Mouse (Mus musculus) central nervous system, embryonic 18 days (tissue): Measurements from ENCODE around the gene Exosc3. TPM values are rescaled to one million over a fixed set of nuclear protein-coding genes. Genes with fewer than 3 reads are reported as not detected.

ENCODE experiments used
- polyA plus RNA-seq: library from polyadenylated mRNA; depleted of rRNA; stranded (reverse); fragments of >200 nt; gene quantifications from 2 replicates; pipeline ENCODE4 v1.2.3, GENCODE M21; 2012; rRNA removed

Gene Exosc3
- polyA plus RNA-seq: 22.9 and 26.0 TPM in 2 replicates

DNA sequence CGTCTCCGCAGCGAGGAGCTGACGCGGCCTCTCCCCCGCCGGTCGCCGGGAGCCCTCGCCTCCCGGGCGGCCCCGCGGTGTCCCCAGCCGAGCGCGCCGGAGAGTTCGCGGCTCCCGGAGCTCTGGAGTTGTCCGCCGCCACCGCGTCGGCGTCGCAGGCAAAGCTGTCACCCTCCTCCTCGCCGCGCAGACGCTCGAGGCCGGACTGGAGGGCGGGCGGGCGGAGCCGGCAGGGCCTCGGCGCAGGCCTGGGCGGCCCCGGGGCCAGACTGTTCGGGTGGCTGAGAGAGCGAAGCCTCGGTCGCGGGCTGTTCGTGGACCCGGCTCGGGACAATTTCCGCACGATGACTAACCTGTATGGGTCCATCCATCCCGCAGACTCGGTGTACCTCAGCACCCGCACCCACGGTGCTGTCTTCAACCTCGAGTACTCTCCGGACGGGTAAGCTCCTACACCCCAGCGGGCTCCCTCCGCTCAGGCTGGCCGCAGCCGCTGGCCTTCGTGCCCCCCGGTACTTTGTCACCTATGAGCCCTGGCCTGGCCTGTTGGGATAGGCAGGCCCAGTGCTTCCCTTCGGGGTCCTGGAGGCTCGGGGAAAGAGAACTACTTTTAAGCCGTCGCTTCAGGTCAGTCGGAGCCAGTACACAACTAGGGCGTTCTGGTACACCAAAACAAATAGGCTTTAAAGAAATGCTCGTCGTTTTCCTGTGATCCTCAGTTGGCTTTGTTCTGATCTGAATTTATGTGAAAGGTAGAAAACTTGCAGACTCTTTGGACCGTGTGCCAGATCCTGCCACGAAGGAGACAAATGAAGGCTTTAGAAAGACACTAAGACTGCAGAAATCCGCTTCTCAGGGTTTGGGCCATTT, at the start of gene Exosc3:
TSS of gene Exosc3 (minus strand) at position 447 of the 870 bp plus-strand sequence.

DNA sequence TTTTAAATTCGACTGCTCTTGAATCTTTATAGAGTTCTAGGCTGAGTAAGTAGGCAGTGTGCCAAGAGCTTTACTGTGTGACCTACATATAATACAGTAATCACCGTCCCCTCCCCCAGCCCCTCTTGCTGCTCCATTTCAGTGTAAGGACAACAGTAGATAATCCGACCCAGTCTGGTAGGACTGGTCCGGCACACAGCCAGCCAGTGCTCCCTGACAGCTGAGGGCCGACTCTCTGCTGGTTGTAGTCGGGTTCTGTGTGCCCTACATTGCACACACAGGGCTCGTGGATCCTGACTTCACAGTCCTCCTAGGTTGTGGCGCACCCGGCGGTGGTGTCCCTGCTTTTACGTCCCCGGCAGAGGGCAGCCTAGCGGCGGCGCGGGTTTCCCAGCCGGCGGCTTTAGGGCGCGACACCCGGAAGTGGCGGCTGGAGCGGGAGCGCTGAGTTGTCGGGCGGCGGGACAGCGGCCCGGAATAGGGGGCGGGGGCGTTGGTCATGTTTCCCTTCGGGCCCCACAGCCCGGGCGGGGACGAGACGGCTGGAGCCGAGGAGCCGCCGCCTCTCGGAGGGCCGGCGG, 773 bp downstream of the Exosc3 start, which contains the start of gene Dcaf10:
TSS of gene Dcaf10 (plus strand) at position 433 of the 581 bp plus-strand sequence.

DNA sequence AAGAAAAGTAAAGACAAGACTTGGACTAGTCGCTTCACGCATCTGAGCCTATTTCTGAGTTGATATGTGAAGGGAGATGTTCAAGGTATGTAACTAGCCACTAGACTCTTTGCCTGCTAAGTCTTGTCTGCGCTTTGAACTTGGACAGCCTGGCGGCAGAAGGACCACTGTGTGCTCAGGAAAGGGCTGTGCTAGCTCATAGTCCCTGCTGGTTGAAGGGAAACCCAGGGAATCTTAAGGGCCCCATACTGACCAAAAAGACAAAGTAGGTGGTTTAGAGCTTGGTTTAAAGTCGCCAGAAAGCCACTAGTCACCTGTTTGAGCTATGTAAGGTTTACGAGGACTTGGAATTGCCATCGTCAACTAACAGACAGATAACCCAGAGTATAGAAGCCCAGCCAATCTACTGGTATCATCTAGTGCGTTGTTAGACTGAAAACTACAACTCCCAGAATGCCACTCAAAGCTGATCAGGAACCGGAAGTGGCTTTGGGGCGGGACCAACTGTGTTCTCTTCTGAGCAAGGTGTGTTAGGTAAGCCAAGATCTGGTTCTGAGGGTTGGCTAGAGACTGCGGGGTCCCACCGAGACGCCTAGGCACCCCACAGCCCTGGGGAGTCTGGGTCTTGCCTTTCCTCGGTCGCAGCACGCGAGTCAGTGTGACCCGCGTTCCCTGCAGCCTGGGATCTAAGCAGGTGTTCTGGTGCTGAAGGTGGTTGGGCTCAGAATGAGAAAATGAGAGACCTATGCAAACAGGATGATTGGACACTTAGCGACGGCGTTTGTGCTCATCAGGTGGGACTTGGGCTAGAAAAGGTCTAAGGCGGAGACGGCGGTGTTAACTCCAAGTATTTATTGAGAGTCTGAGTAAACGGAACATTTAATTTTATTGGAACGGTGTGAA, 45.6 kb downstream of the Exosc3 start, which contains the start of gene Trmt10b:
TSS of gene Trmt10b (plus strand) at position 466 of the 903 bp plus-strand sequence.

Other genes with a start within 250 kb of the Exosc3 start
- gene Tomm5, start 234.6 kb downstream of the Exosc3 start, polyA plus RNA-seq: 128 and 157 TPM in 2 replicates
- gene Frmpd1, start 157.9 kb downstream of the Exosc3 start, polyA plus RNA-seq: 2.6 and 2.8 TPM in 2 replicates
- gene Trmt10b, start 45.6 kb downstream of the Exosc3 start, polyA plus RNA-seq: 17.4 and 18.1 TPM in 2 replicates
- gene Dcaf10, start 631 bp downstream of the Exosc3 start, polyA plus RNA-seq: 10.8 and 11.7 TPM in 2 replicates
- 121 and 131 TPM in 2 replicates for gene Slc25a51, start 66.0 kb upstream of the Exosc3 start, polyA plus RNA-seq
- 25.4 and 30.5 TPM in 2 replicates for gene Shb, start 189.7 kb upstream of the Exosc3 start, polyA plus RNA-seq